Mouse (Mus musculus): ENCODE measurements around the gene Cluap1. TPM values are rescaled to one million over a fixed set of nuclear protein-coding genes. Genes with fewer than 3 reads are reported as not detected.

The Cluap1 gene
- polyA plus RNA-seq, 2 experiments: 28.1 to 29.9 TPM

- TF ChIP-seq POLR2A (IDR thresholded peaks at IDR 0.05; ENCODE audit: borderline replicate concordance, extremely low read depth, insufficient read depth, insufficient read length): no peak
- Histone ChIP-seq H3K4me1 (ENCODE audit: control insufficient read depth, insufficient read depth, low read length) (no peaks in the 10 kb centered on the region), H3K4me2 (replicated peaks; ENCODE audit: low read depth, low read length, severe bottlenecking) (no peak overlapping the region), H3K27ac (replicated peaks; ENCODE audit: low read depth, low read length) (no peak overlapping the region), H3K4me3 (replicated peaks; ENCODE audit: low read length) (no peak overlapping the region), H3K9me3 (ENCODE audit: control insufficient read depth, low read length) (no peaks in the 10 kb centered on the region), H3K36me3 (ENCODE audit: control insufficient read depth, insufficient read depth, low read length) (peaks cover 98% of the 10 kb centered on the region), H3K27me3 (ENCODE audit: control insufficient read depth, insufficient read depth, low read length) (no peaks in the 10 kb centered on the region), H3K9ac (ENCODE audit: low read depth, low read length, severe bottlenecking) (no peak overlapping the region)
- WGBS: 83% methylated on average over 7 of the region's 7 CpGs
- ATAC-seq (ENCODE audit: low FRiP score, low read depth) (no peak), DNase-seq (ENCODE audit: low spot score) (no peak)
These were observed 74.6 kb downstream of the Cluap1 start for GRCm38 (mm10) chr16:3983146-3983700.

GRCm38 (mm10) chr16:3988410-3988809 lies 79.8 kb downstream of the Cluap1 start:
- DNase-seq (ENCODE audit: low spot score) (no peak), ATAC-seq (ENCODE audit: low FRiP score, low read depth) (no peak)
- TF ChIP-seq POLR2A (IDR thresholded peaks at IDR 0.05; ENCODE audit: borderline replicate concordance, extremely low read depth, insufficient read depth, insufficient read length): no peak
- Histone ChIP-seq H3K9me3 (ENCODE audit: control insufficient read depth, low read length) (no peaks in the 10 kb centered on the region), H3K4me1 (ENCODE audit: control insufficient read depth, insufficient read depth, low read length) (no peaks in the 10 kb centered on the region), H3K4me2 (replicated peaks; ENCODE audit: low read depth, low read length, severe bottlenecking) (no peak overlapping the region), H3K27ac (replicated peaks; ENCODE audit: low read depth, low read length) (no peak overlapping the region), H3K36me3 (ENCODE audit: control insufficient read depth, insufficient read depth, low read length) (peaks cover 92% of the 10 kb centered on the region), H3K4me3 (replicated peaks; ENCODE audit: low read length) (no peak overlapping the region), H3K27me3 (ENCODE audit: control insufficient read depth, insufficient read depth, low read length) (no peaks in the 10 kb centered on the region), H3K9ac (ENCODE audit: low read depth, low read length, severe bottlenecking) (no peak overlapping the region)
- WGBS: 92% methylated on average over 4 of the region's 4 CpGs

Small RNAs within 50 kb of the gene (microRNA-seq; reads per million reads assigned to microRNA genes)
- not detected for gene Gm23493

Other genes with a start within 250 kb of the Cluap1 start
- gene Mefv, start 190.7 kb upstream of the Cluap1 start, polyA plus RNA-seq (2012; rRNA removed): 0.04 TPM in 1 of 2 replicates, not detected in the other
- 0.10 TPM in 1 of 2 replicates, not detected in the other for gene Mefv, start 190.7 kb upstream of the Cluap1 start, polyA plus RNA-seq (2014; fragmentation: Nextera tagmentation; extraction: Ambion mirVana)
- 14.6 and 16.2 TPM in 2 replicates for gene Zfp263, start 164.7 kb upstream of the Cluap1 start, polyA plus RNA-seq (2012; rRNA removed)
- 27.6 and 27.8 TPM in 2 replicates for gene Zfp263, start 164.7 kb upstream of the Cluap1 start, polyA plus RNA-seq (2014; fragmentation: Nextera tagmentation; extraction: Ambion mirVana)
- not detected in 2 replicates for gene Olfr15, start 77.9 kb upstream of the Cluap1 start, polyA plus RNA-seq (2012; rRNA removed)
- not detected in 2 replicates for gene Olfr15, start 77.9 kb upstream of the Cluap1 start, polyA plus RNA-seq (2014; fragmentation: Nextera tagmentation; extraction: Ambion mirVana)
- 2.7 and 3.0 TPM in 2 replicates for gene Zfp174, start 61.5 kb upstream of the Cluap1 start, polyA plus RNA-seq (2012; rRNA removed)
- 1.7 and 1.8 TPM in 2 replicates for gene Zfp174, start 61.5 kb upstream of the Cluap1 start, polyA plus RNA-seq (2014; fragmentation: Nextera tagmentation; extraction: Ambion mirVana)
- 59.5 and 72.1 TPM in 2 replicates for gene Naa60, start 36.4 kb upstream of the Cluap1 start, polyA plus RNA-seq (2012; rRNA removed)
- 62.2 and 63.0 TPM in 2 replicates for gene Naa60, start 36.4 kb upstream of the Cluap1 start, polyA plus RNA-seq (2014; fragmentation: Nextera tagmentation; extraction: Ambion mirVana)
- 5.1 and 7.0 TPM in 2 replicates for gene Zfp597, start 24.2 kb upstream of the Cluap1 start, polyA plus RNA-seq (2012; rRNA removed)
- gene Zfp597, start 24.2 kb upstream of the Cluap1 start, polyA plus RNA-seq (2014; fragmentation: Nextera tagmentation; extraction: Ambion mirVana): 5.7 and 7.9 TPM in 2 replicates
- 0.37 and 0.78 TPM in 2 replicates for gene Gm20695, start 24.2 kb upstream of the Cluap1 start, polyA plus RNA-seq (2012; rRNA removed)
- 2.2 and 3.7 TPM in 2 replicates for gene Gm20695, start 24.2 kb upstream of the Cluap1 start, polyA plus RNA-seq (2014; fragmentation: Nextera tagmentation; extraction: Ambion mirVana)
- gene 1700037C18Rik, start 112 bp upstream of the Cluap1 start, polyA plus RNA-seq (2012; rRNA removed): 3.2 and 6.8 TPM in 2 replicates
- 4.9 and 5.8 TPM in 2 replicates for gene 1700037C18Rik, start 112 bp upstream of the Cluap1 start, polyA plus RNA-seq (2014; fragmentation: Nextera tagmentation; extraction: Ambion mirVana)
- gene Nlrc3, start 67.8 kb downstream of the Cluap1 start, polyA plus RNA-seq (2012; rRNA removed): 2.7 and 3.6 TPM in 2 replicates
- gene Nlrc3, start 67.8 kb downstream of the Cluap1 start, polyA plus RNA-seq (2014; fragmentation: Nextera tagmentation; extraction: Ambion mirVana): 1.1 and 1.2 TPM in 2 replicates
- 46.0 and 47.5 TPM in 2 replicates for gene Slx4, start 95.0 kb downstream of the Cluap1 start, polyA plus RNA-seq (2012; rRNA removed)
- 24.4 and 28.9 TPM in 2 replicates for gene Slx4, start 95.0 kb downstream of the Cluap1 start, polyA plus RNA-seq (2014; fragmentation: Nextera tagmentation; extraction: Ambion mirVana)
- 0.01 and 0.10 TPM in 2 replicates for gene Dnase1, start 128.1 kb downstream of the Cluap1 start, polyA plus RNA-seq (2012; rRNA removed)
- gene Dnase1, start 128.1 kb downstream of the Cluap1 start, polyA plus RNA-seq (2014; fragmentation: Nextera tagmentation; extraction: Ambion mirVana): 5.3 and 6.2 TPM in 2 replicates
- gene Trap1, start 169.0 kb downstream of the Cluap1 start, polyA plus RNA-seq (2012; rRNA removed): 87.6 and 95.6 TPM in 2 replicates
- gene Trap1, start 169.0 kb downstream of the Cluap1 start, polyA plus RNA-seq (2014; fragmentation: Nextera tagmentation; extraction: Ambion mirVana): 82.8 and 86.6 TPM in 2 replicates